Mouse (Mus musculus) layer of hippocampus, postnatal 10 days (tissue): ENCODE results near the gene Prl3b1. TPM values are rescaled to one million over a fixed set of nuclear protein-coding genes. Genes with fewer than 3 reads are reported as not detected.

ENCODE experiments used
- DNase-seq, 2 experiments: peaks; one replicate each; pipeline ENCODE4 v3.0.0; 2021; ENCODE audit warnings: low spot score in 2 of 2
- long read RNA-seq: library from polyadenylated mRNA; stranded (forward); transcript quantifications from one replicate; pipeline ENCODE4 v2.0.0, GENCODE M21; 2023
- total RNA-seq, 2 experiments: library from RNA; stranded (reverse); gene quantifications; 2 replicates each; pipeline ENCODE4 v1.2.3; 2021

The Prl3b1 gene
- total RNA-seq, result not detected
- long read RNA-seq, result 0 reads

GRCm38 (mm10) chr13:27241547-27241946 is at the start of gene Prl3b1:
Prl3b1 (plus strand) TSS chr13:27241847.
- DNase-seq, result no peak

- DNase-seq, result no peak
These were observed 45.3 kb upstream of the Prl3b1 start, which contains the start of gene Prl3c1 for GRCm38 (mm10) chr13:27196359-27196758. Prl3c1 (plus strand) TSS chr13:27196659.

- no peak for DNase-seq
These were observed 17.5 kb downstream of the Prl3b1 start, which contains the start of gene Prl3a1 for GRCm38 (mm10) chr13:27259136-27259535. Prl3a1 (plus strand) TSS chr13:27259436.

Other genes with a start within 250 kb of the Prl3b1 start
- gene Prl, start 184.3 kb upstream of the Prl3b1 start, total RNA-seq, result not detected
- gene Prl3d1, start 147.7 kb upstream of the Prl3b1 start, total RNA-seq, result not detected
- gene Prl3d2, start 120.1 kb upstream of the Prl3b1 start, total RNA-seq, result not detected
- not detected for gene Prl3d3, start 85.1 kb upstream of the Prl3b1 start, total RNA-seq
- not detected for gene Prl3c1, start 45.2 kb upstream of the Prl3b1 start, total RNA-seq
- not detected for gene Prl3a1, start 17.6 kb downstream of the Prl3b1 start, total RNA-seq
- gene Prl6a1, start 70.8 kb downstream of the Prl3b1 start, total RNA-seq, result not detected
- not detected for gene Prl8a2, start 103.8 kb downstream of the Prl3b1 start, total RNA-seq
- not detected for gene Prl2b1, start 149.0 kb downstream of the Prl3b1 start, total RNA-seq
- not detected for gene Prl8a6, start 196.8 kb downstream of the Prl3b1 start, total RNA-seq